8 mouse cellular contexts compared by ENCODE assay signal in genomic region chr7:29905966-29906681, GRCm38 (mm10). TPM values are rescaled to one million over a fixed set of nuclear protein-coding genes. Genes with fewer than 3 reads are reported as not detected.
A peak's percentile ranks its signal among the peaks of the same experiment; 100 is the strongest.
DNase-seq lines count a peak whose midpoint lies in the region; ATAC-seq lines count a peak whose summit lies in the region.

Zfp27 (minus strand) TSS chr7:29906572.

- peaks cover 25% of the 10 kb centered on the region for H3K4me1 ChIP-seq in hindbrain, embryonic 13.5 days (replicated peaks)

- H3K4me2 ChIP-seq in hindbrain, embryonic 13.5 days: peak within 1 kb of the TSS; percentile 59

- peak; percentile 98 for DNase-seq in R1 (ENCODE audit: low read depth, low spot score)
- peak; percentile 80 to 82 for DNase-seq in cerebellum, postnatal 14 days
- peak; percentile 55 to 66 for DNase-seq in frontal cortex, postnatal 14 days (ENCODE audit: low spot score in 2 of 2)
- peak; percentile 33 to 40 for DNase-seq in layer of hippocampus, postnatal 25 days (ENCODE audit: extremely low spot score in 1 of 2, low spot score in 1 of 2)
- DNase-seq in lung, postnatal 25 days (ENCODE audit: low spot score): peak; percentile 77
- DNase-seq in retina, postnatal 1 day: peak; percentile 97
- peak; percentile 36 for DNase-seq in urinary bladder, adult 2 months (ENCODE audit: low spot score)

- H3K9ac ChIP-seq in hindbrain, embryonic 13.5 days: peak within 1 kb of the TSS; percentile 66

- peaks cover 21% of the 10 kb centered on the region for H3K36me3 ChIP-seq in hindbrain, embryonic 13.5 days

- ATAC-seq in hindbrain, embryonic 13.5 days (ENCODE audit: low FRiP score): peak; percentile 89

- no peaks in the 10 kb centered on the region for H3K9me3 ChIP-seq in hindbrain, embryonic 13.5 days

- peak within 1 kb of the TSS; percentile 98 for H3K27ac ChIP-seq in hindbrain, embryonic 13.5 days

- H3K4me3 ChIP-seq in hindbrain, embryonic 13.5 days: peak within 1 kb of the TSS; percentile 47

- under 1% methylated on average over 22 of the region's 22 CpGs for WGBS in hindbrain, embryonic 13.5 days

- no peaks in the 10 kb centered on the region for H3K27me3 ChIP-seq in hindbrain, embryonic 13.5 days

RNA-seq across cellular contexts. Expression of gene Zfp27, which starts in this region (rescaled TPM):
- polyA plus RNA-seq in hindbrain, embryonic 13.5 days (2015; fragmentation: Nextera tagmentation; extraction: Ambion mirVana): 15.1 and 15.2 TPM in 2 replicates
- 10 to 100 TPM; 19.5 to 20.1 TPM for total RNA-seq in layer of hippocampus, postnatal 25 days (2021)
- polyA plus RNA-seq in urinary bladder, adult 2 months (2012; rRNA removed): 6.0 and 6.8 TPM in 2 replicates

Comparison
In these comparisons a context has a peak if more than half of its experiments do, and no peak if none do; other contexts are left out.
1. Peak in every context shown above with its lines: DNase-seq, ATAC-seq, H3K4me3 ChIP-seq and H3K27ac ChIP-seq.
2. DNase-seq: peak in every context shown above with its lines; median percentile 98 in R1; 97 in retina, postnatal 1 day; 81 in cerebellum, postnatal 14 days; 77 in lung, postnatal 25 days; 60 in frontal cortex, postnatal 14 days; 36 in layer of hippocampus, postnatal 25 days; 36 in urinary bladder, adult 2 months.